ENCODE assay signal across 26 mouse cellular contexts in genomic region chr7:68886173-68886572, GRCm38 (mm10).
DNase-seq lines count a peak whose midpoint lies in the region; ATAC-seq lines count a peak whose summit lies in the region.
"Had no signal": no experiment of that assay in that cellular context is flagged by ENCODE, and none has a peak within 500 bp of the region (broad histone marks: within the 10 kb centered on the region; RNA-seq: fewer than 3 reads in every experiment).

No protein-coding gene starts in this region.

- DNase-seq in heart, adult 11 months = peak; percentile 39
- DNase-seq in heart, postnatal 4 days = no peak
- DNase-seq in kidney, adult 8-10 months = peak; percentile 4 to 14
- peak; percentile 8 to 23 for DNase-seq in kidney, postnatal 36 days
- DNase-seq in kidney, postnatal 10 days = no peak
- DNase-seq: adrenal gland, adult 8-10 months; adrenal gland, postnatal 25 days; cerebellum, adult 11-12 months; cerebellum, adult 8-10 months; cerebellum, postnatal 10 days; cerebellum, postnatal 36 days; embryo, embryonic 11 days; gastrocnemius, postnatal 25 days; heart, adult 2 months; heart, postnatal 14 days had no signal

- H3K4me3 ChIP-seq in kidney, embryonic 16.5 days (ENCODE audit: low read length) = no peak overlapping the region
- H3K4me3 ChIP-seq: embryonic facial prominence, embryonic 10.5 days; embryonic facial prominence, embryonic 13.5 days; erythroblast, embryonic 14.5 days; forebrain, embryonic 12.5 days; forebrain, embryonic 15.5 days; heart, adult 2 months; heart, embryonic 10.5 days; heart, embryonic 13.5 days; hindbrain, embryonic 12.5 days; hindbrain, embryonic 15.5 days had no signal

- H3K4me1 ChIP-seq in kidney, embryonic 16.5 days (ENCODE audit: insufficient read depth, low read length) = no peaks in the 10 kb centered on the region
- H3K4me1 ChIP-seq: forebrain, embryonic 12.5 days; forebrain, embryonic 15.5 days; heart, embryonic 10.5 days; heart, embryonic 13.5 days; hindbrain, embryonic 12.5 days; hindbrain, embryonic 15.5 days had no signal

- no peaks in the 10 kb centered on the region for H3K9me3 ChIP-seq in kidney, embryonic 16.5 days (ENCODE audit: low read length)
- H3K9me3 ChIP-seq: embryonic facial prominence, embryonic 10.5 days; embryonic facial prominence, embryonic 13.5 days; forebrain, embryonic 12.5 days; forebrain, embryonic 15.5 days; heart, embryonic 10.5 days; heart, embryonic 13.5 days; hindbrain, embryonic 12.5 days; hindbrain, embryonic 15.5 days had no signal

- H3K4me2 ChIP-seq in kidney, embryonic 16.5 days (replicated peaks; ENCODE audit: low read depth, low read length) = no peak overlapping the region
- H3K4me2 ChIP-seq: embryonic facial prominence, embryonic 13.5 days; forebrain, embryonic 12.5 days; forebrain, embryonic 15.5 days; heart, embryonic 13.5 days; hindbrain, embryonic 12.5 days; hindbrain, embryonic 15.5 days had no signal

- ATAC-seq in kidney, embryonic 16.5 days (ENCODE audit: low FRiP score, low TSS enrichment) = no peak
- ATAC-seq: activated CD4-positive, CD25-positive, alpha-beta regulatory T cell, adult 4 months; forebrain, embryonic 15.5 days had no signal

- no peak overlapping the region for H3K9ac ChIP-seq in kidney, embryonic 16.5 days (replicated peaks; ENCODE audit: low read length)
- H3K9ac ChIP-seq: embryonic facial prominence, embryonic 13.5 days; forebrain, embryonic 12.5 days; forebrain, embryonic 15.5 days; heart, embryonic 13.5 days; hindbrain, embryonic 12.5 days; hindbrain, embryonic 15.5 days had no signal

- no peaks in the 10 kb centered on the region for H3K36me3 ChIP-seq in kidney, embryonic 16.5 days (ENCODE audit: insufficient read depth, low read length)
- H3K36me3 ChIP-seq: embryonic facial prominence, embryonic 10.5 days; embryonic facial prominence, embryonic 13.5 days; forebrain, embryonic 12.5 days; forebrain, embryonic 15.5 days; heart, embryonic 10.5 days; heart, embryonic 13.5 days; hindbrain, embryonic 12.5 days; hindbrain, embryonic 15.5 days had no signal

- no peak overlapping the region for H3K27ac ChIP-seq in kidney, embryonic 16.5 days (ENCODE audit: low read length)
- H3K27ac ChIP-seq: embryonic facial prominence, embryonic 10.5 days; embryonic facial prominence, embryonic 13.5 days; forebrain, embryonic 12.5 days; forebrain, embryonic 15.5 days; heart, adult 2 months; heart, embryonic 10.5 days; heart, embryonic 13.5 days; hindbrain, embryonic 12.5 days; hindbrain, embryonic 15.5 days had no signal

- no peaks in the 10 kb centered on the region for H3K27me3 ChIP-seq in kidney, embryonic 16.5 days (ENCODE audit: insufficient read depth, low read length)
- H3K27me3 ChIP-seq: embryonic facial prominence, embryonic 13.5 days; forebrain, embryonic 12.5 days; forebrain, embryonic 15.5 days; heart, embryonic 13.5 days; hindbrain, embryonic 12.5 days; hindbrain, embryonic 15.5 days had no signal

Comparison
In these comparisons a context has a peak if more than half of its experiments do, and no peak if none do; other contexts are left out.
1. DNase-seq: peak in heart, adult 11 months (single experiment), kidney, adult 8-10 months (2 of 2) and kidney, postnatal 36 days (2 of 2); none in heart, postnatal 4 days (single experiment) and kidney, postnatal 10 days (single experiment).